Mouse (Mus musculus): ENCODE data around the gene Gm44805. TPM values are rescaled to one million over a fixed set of nuclear protein-coding genes. Genes with fewer than 3 reads are reported as not detected.

The Gm44805 gene
- total RNA-seq (2021), result not detected
- long read RNA-seq, experiment 1, result 0 reads
- long read RNA-seq, experiment 2, result 0 reads

DNA sequence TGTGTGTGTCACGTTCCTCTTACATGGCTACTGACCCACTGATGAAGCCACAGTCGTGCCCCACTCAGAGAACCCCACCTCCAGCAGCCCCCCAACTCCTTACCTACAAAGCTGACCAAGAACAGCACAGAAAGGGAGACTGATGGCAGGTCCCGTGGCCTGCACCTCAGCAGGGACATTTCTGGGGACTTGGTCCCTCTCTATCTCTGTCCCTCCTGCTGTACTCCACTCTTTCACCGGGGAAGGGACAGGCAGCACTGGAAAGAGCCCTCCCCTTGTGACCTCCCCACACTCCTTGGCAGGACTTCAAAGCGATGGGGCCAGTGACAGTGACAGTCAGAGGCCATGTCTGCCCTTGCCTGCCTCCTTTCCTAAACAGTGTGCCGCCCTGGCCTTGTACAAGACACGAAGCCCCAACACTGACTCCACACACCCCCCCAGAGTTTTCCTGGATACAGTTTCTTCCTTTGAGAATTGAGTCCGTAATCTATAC lies at the start of gene Gm44805, which contains the start of gene Apoc4:
Gm44805 (minus strand) TSS at position 222 of the 493 bp plus-strand sequence.
Apoc4 (minus strand) TSS at position 278 of the 493 bp plus-strand sequence.
- no peak for DNase-seq
- intact Hi-C loops (cut with DNase I), result no loop called here
- no peak for TF ChIP-seq CTCF (IDR thresholded peaks at IDR 0.05)
- no peak within 1 kb of the TSS for H3K4me3 ChIP-seq
- no peak within 1 kb of the TSS for H3K27ac ChIP-seq

GRCm38 (mm10) chr7:19726541-19726940 lies 45.3 kb upstream of the Gm44805 start:
- intact Hi-C loops (cut with DNase I), result no loop called here
- no peak overlapping the region for H3K27ac ChIP-seq
- no peak for TF ChIP-seq CTCF (IDR thresholded peaks at IDR 0.05)
- no peak overlapping the region for H3K4me3 ChIP-seq
- DNase-seq, result no peak

- intact Hi-C loops (cut with DNase I), result no loop called here
- no peak for TF ChIP-seq CTCF (IDR thresholded peaks at IDR 0.05)
- no peak overlapping the region for H3K27ac ChIP-seq
Observed at GRCm38 (mm10) chr7:19724167-19724566, 42.9 kb upstream of the Gm44805 start.

GRCm38 (mm10) chr7:19722754-19723195 lies 41.6 kb upstream of the Gm44805 start:
- no peak for TF ChIP-seq CTCF (IDR thresholded peaks at IDR 0.05)
- Histone ChIP-seq H3K27ac (peak overlapping the region; percentile 46), H3K4me3 (no peak overlapping the region)
- DNase-seq, result peak; percentile 46
- intact Hi-C loops (cut with DNase I), result no loop called here

More at GRCm38 (mm10) chr7:19724167-19724566, 42.9 kb upstream of the Gm44805 start:
- no peak for DNase-seq
- H3K4me3 ChIP-seq, result no peak overlapping the region

DNA sequence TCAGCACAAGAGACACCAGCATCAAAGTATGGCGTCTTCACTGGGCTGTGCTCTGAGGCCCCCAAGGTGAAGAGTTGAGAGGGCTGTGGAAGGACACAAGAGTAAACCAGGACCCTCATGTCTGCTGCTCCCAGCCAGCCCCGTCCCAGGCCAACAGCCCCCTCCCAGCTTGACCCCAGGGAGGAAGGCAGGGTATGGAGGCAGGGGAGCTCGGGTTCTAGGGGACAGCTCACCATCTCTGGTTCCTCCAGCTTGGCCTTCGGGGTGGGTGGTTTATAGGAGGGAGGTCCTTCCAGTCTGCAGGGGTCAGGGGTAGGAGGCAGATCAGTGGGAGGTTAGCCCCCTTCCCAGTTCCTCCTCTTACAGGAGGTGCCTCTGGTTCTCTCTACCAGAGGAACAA lies 38.0 kb upstream of the Gm44805 start:
- no peak for DNase-seq
- intact Hi-C loops (cut with DNase I), result no loop called here
- Histone ChIP-seq H3K4me3 (no peak overlapping the region), H3K27ac (no peak overlapping the region)
- TF ChIP-seq CTCF (IDR thresholded peaks at IDR 0.05), result no peak

DNA sequence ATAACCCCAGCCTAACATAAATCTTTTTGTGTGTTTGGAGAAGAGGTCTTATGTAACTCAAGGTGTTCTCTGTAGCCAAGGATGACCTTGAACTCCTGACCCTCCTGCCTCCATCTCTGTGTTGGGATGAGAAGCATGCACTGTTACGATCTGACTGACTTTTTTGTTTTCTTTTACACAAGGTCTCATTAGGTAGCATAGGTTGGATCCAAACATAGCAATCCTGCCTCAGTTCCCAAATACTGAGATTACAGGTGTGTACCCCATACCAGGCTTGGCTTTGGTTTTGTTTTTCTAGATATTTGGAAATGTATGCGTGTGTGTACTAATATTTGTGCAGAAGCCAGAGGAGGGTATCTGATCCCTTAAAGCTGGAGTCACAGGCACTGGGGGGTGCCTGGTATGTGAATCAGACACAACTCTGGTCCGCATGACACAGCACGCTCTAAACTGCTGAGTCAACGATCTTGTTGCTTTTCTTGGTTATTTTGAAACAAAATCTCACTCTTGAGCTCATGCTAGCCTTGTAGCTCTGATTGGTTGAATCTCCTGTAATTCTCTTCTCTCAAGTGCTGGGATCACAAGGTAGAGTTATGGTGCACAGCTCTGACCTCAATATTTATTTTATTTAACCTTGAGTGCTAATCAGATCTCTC lies 37.2 kb upstream of the Gm44805 start:
- TF ChIP-seq CTCF (IDR thresholded peaks at IDR 0.05), result no peak
- intact Hi-C loops (cut with DNase I), result no loop called here
- Histone ChIP-seq H3K4me3 (no peak overlapping the region), H3K27ac (no peak overlapping the region)
- DNase-seq, result no peak

DNA sequence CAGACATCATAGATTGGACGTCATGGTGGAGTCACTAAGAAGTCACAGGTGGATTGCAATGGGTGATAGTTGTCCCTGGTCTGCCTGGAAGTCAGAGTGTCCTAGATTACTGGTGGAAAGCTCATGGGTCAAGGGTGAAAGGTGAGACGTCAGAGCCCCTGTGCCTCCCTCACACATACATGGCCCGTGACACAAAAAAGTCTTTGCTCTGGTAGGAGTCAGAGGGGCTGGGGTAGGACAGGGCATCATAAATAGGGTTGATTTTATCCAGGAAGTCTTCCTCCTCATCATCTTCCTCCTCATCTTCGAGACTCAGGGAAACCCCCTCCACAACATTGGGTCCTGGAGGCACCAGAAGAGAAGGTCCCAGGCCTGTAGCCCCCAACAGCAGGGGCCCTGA lies 36.1 kb upstream of the Gm44805 start:
- intact Hi-C loops (cut with DNase I), result loop anchor here (2.0 kb wide), 1 partner anchor 31 kb away; no protein-coding TSS in a partner anchor
- no peak for TF ChIP-seq CTCF (IDR thresholded peaks at IDR 0.05)
- Histone ChIP-seq H3K27ac (no peak overlapping the region), H3K4me3 (no peak overlapping the region)
- DNase-seq, result no peak

DNA sequence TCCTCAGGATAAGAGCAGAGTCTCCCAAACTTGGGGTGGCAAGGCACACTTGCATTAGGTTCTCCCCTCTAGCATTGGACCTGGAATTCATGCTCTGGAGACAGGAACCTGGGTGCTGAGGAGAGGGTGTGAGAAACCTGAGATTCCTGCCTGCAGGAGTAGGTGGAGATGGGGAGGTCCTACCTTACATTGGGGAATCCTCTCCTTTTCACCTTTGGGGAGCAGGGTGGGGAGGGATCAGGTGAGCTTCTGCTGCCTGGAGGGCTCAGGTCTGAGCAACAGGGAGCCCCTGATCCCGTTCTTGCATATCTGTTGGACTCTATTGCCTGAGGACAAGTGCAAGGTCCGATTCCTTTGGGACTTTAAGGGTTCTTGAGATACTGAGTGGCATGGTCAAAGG lies 35.6 kb upstream of the Gm44805 start:
- H3K27ac ChIP-seq, result peak overlapping the region; percentile 93; the same call in 1 of the 2 replicates
- no peak for TF ChIP-seq CTCF (IDR thresholded peaks at IDR 0.05)
- intact Hi-C loops (cut with DNase I), result loop anchor here (2.0 kb wide), 1 partner anchor 32 kb away; no protein-coding TSS in a partner anchor
- H3K4me3 ChIP-seq, result peak overlapping the region; percentile 67
- no peak for DNase-seq

DNA sequence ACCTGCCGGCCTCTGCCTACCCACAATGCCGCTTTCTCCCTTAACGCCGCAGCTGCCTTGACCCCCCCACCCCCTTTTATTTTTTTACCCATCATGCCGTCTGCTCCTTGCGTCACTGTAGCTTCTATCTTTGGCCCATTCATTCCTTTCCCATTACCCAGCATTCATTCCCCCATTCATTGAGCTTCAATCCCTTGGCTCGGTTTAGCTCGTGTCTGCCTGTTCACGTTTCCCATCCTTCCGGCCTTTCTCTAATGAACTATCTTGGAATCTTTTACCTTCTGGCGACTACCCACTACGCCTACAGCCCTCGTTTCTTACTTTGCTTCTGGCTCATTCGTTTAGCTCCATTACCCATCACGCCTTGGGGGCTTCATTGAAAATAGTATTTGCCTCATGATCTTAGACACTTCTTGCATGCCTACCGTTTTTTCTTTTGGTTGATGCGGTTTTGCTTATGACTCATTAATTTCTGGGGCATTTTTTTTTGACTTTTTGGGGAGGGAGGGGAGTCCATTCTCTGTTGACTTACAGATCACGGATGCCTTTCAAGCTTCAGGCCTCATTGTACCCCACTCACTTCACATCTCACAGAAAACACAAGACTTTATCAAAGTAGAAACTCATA lies 34.9 kb upstream of the Gm44805 start:
- Histone ChIP-seq H3K27ac (peak overlapping the region; percentile 93), H3K4me3 (peak overlapping the region; percentile 67)
- DNase-seq, result no peak
- intact Hi-C loops (cut with DNase I), result loop anchor here (2.0 kb wide), 1 partner anchor 33 kb away; no protein-coding TSS in a partner anchor
- no peak for TF ChIP-seq CTCF (IDR thresholded peaks at IDR 0.05)

- no peak for TF ChIP-seq CTCF (IDR thresholded peaks at IDR 0.05)
- peak; percentile 99 for DNase-seq
- intact Hi-C loops (cut with DNase I), result loop anchor here (2.0 kb wide), 1 partner anchor 33 kb away; no protein-coding TSS in a partner anchor
Observed at GRCm38 (mm10) chr7:19715239-19716054, 34.2 kb upstream of the Gm44805 start, which contains the start of gene Tomm40. Tomm40 (minus strand) TSS chr7:19715438.

DNA sequence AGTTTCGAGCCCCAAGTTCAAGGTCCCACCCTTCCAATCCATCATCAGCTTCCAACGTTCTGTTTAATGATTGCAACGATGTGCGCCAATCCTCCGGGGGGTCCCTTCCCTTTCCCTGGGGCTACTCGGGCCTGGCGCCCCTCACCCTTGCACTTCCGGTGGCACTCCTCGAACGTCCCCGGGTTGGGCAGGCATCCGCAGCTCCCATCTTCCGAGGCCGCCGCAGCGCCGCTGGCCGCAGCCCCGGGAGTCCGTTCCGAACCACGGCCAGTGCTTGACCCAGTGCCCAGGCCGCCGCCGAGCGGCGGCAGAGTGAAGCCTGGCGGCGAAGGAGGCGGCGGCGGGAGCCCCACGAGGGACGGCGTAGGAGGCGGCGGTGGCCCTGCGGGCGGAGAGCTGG lies 33.6 kb upstream of the Gm44805 start:
- no peak for DNase-seq
- Histone ChIP-seq H3K4me3 (peak overlapping the region; percentile 100), H3K27ac (peak overlapping the region; percentile 90)
- intact Hi-C loops (cut with DNase I), result no loop called here
- no peak for TF ChIP-seq CTCF (IDR thresholded peaks at IDR 0.05)

More at GRCm38 (mm10) chr7:19715239-19716054, 34.2 kb upstream of the Gm44805 start, which contains the start of gene Tomm40:
- Histone ChIP-seq H3K27ac (peak within 1 kb of the TSS; percentile 93), H3K4me3 (peak within 1 kb of the TSS; percentile 100)

GRCm38 (mm10) chr7:19713598-19713997 lies 32.4 kb upstream of the Gm44805 start:
- H3K27ac ChIP-seq, result no peak overlapping the region; the same call in 1 of the 2 replicates
- no peak overlapping the region; the same call in 1 of the 2 replicates for H3K4me3 ChIP-seq
- no peak for TF ChIP-seq CTCF (IDR thresholded peaks at IDR 0.05)
- intact Hi-C loops (cut with DNase I), result loop anchor here (1.0 kb wide), 1 partner anchor 44 kb away; no protein-coding TSS in a partner anchor
- DNase-seq, result no peak
